Mouse (Mus musculus): ENCODE data around the gene Zfhx2.

Zfhx2 gene

DNA sequence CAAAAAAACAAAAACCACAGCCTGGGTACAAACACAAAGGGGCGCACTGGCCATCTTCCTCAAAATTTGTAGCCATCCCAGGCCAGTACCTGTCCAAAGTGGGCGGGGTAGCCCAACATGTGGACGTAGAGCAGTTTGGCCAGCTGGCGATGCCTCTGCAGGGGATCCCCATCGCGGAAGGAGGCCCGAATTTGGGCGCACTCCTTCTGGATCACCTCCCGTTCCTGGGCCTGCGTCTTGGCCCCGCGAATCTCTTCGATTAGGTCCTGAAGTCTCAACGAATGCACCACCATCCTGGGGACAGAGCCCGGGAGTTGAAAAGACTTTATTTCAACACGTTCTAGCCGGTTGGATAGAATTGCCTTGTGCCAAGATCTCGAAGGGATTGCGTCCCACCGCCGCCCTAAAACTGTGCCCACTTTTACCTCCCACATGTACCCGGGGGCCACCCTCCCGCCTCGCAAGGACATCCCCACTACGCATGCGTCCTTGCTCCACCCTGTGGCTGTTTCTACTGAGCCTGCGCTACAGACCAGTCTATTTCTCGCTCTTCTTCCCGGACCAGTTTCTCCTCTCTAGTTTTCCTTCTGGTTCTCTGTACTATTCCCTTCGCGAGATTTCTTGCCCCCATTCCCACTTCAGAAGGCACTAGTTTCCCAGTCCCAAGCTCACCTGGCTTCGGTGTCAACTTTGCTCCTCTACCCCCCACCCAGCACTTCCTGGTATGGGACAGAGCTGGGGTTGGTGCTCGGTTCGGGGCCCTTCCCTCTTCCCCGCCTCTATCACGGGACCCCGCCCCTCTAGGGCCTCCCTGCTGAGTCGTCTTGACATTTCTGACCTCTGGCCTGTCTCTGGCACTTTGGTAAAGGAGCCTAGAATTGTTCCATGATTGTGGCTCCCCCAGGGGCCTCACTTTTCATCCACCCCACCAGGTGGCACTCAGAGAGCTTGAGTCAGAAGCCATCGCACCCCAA, 14.0 kb upstream of the Zfhx2 start, which contains the start of gene Ap1g2:
Gene Ap1g2, minus strand, starts transcription at position 758 of the 974 bp plus-strand sequence.
- peak; percentile 82 to 84 for DNase-seq (ENCODE audit: low spot score in 2 of 2)

DNA sequence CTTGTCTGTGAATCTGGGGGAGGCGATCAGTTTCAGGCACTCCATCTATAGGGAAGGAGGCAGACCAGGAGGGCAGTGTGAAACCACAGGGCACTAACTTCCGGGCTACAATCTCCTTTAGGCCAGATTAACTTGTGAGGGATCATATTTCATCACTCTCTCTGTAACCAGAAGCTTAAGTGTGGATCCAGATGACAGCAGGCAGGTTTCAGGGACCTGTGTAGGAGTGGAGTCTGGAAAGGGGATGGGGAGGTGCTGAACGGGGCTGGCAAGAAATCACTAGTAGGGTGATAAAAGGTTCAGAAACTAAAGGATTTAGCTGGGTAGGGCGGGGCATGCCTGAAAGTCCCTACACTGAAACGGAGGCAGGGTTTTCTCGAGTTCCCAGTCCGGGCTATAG, 13.3 kb upstream of the Zfhx2 start:
- DNase-seq (ENCODE audit: low spot score in 2 of 2) = no peak

DNA sequence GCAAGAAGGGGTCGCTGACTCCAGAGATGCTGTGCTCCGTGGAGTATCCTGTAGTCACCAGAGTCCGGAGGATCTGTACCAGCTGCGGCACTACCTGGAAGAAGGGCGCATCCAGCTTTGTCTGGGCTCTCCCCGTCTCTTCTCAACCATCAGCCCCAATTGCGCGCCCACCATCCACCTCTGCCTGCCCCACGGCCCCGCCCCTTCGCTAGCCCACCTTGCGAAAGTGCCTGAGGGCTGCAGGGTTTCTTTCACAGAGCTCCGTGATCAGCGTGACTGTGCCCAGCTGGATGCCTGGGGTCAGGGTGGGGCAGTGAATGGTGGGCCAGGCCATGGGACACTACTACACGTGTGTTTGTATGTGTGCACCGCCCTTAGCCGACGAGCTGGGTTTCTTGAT, 12.2 kb upstream of the Zfhx2 start:
- DNase-seq (ENCODE audit: low spot score in 2 of 2) = no peak

DNA sequence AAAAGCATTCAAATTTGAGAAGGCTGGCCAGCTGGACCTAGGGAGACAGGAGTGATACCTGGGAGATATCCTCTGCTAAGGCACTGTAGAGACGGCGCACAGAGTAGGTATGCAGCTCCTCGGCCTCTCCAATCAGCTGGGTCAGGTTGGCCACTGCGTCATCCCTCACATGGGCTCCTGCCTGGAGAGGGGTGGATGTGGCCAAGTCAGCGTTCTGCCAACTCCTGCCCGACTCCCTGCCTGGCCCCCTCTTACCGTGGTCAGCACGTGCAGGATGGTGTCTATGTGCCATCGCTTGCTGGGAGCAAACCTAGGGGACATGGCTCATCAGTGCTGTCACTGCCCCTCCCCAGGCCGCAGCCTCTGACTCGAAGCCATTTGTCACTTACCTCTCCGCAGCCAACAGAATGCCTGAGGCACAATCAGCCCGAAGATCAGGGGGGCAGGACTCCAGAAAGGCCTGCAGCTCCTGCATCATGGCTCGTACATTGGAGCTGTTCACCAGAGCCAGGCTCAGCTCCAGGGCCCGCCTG, 10.2 kb upstream of the Zfhx2 start:
- no peak for DNase-seq (ENCODE audit: low spot score in 2 of 2)

DNA sequence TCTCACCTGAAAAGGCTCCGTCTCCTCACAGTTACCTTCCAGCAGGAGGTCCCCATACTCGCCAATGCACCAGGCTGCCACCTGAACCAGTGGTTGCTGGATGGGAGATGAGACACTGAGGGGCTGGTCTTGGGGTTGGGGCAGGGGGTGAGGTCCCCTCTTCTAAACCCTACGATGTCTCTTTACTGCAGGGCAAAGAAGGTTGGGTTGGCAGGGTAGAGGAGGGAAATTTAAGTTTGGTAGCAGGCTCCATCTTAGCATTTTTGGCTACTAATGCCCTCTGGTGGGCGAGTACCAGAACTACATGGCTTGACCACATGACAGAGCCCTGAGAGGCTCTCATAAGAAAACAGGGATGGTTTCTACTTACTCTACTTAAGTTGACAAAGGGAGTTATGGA, 9.5 kb upstream of the Zfhx2 start:
- no peak for DNase-seq (ENCODE audit: low spot score in 2 of 2)

DNA sequence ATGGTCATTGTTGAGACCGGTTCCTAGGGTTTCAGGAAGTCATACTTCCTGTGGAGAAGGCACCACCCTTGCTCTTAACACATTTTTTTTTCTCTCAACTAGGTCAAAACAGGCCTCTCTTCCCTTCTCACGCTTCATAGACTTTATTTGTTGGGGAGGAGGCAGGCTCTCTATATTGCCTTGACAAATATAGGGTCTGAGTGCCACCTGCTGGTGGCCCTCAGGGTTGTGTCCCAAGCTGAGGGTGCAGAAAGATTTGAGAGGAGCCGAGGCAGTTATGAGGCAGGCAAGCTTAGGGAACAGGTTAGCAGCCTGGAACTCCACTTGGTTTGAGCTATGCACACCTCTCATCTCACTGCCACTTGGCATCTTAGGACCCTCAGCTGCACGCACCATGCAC, 5.9 kb upstream of the Zfhx2 start:
- no peak for DNase-seq (ENCODE audit: low spot score in 2 of 2)

DNA sequence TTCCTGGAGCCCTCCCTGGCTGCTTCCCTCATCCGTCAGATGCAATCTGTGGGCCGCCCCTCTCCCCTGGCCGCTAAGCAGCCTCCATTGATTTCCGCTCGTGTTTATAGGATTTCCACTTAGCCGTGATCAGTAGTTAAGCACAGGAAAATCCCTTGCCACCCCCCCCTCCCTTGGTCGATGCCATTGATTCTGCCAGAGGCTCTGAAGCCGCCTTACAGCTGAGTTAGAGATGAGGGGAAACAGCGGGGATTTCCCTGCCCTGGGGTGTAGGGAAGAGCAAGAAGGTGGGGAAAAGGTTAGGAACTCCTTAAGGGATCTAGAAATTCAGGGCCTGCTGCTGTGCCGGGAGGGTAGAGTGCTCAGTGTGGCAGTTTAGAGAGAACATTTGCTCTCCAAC, 5.5 kb upstream of the Zfhx2 start:
- DNase-seq (ENCODE audit: low spot score in 2 of 2) = no peak

DNA sequence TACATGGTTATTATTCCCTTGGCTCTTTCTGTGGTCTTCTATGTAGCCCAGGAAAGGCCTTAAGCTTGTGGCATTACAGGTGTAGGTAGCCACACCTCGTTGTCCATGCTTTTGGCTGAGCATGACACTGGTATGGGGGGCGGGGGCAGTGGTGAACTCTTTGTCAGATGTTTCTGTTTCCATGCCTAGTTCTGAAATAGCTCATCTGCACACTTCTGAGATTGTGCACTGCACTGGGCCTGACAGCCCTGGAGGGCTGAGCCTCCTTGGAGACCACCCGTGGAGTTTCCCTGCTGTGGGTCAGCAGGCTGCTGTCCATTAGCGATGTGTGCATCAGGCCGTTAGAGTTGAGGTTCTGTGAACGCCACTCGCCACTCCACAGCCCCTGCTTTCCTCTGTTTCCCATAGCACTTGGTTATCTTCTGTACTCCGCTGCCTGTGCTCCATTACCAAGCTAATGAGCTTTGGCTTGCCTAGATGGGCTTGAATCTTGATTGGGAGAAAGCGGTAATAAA, 4.5 kb upstream of the Zfhx2 start:
- DNase-seq (ENCODE audit: low spot score in 2 of 2) = no peak

DNA sequence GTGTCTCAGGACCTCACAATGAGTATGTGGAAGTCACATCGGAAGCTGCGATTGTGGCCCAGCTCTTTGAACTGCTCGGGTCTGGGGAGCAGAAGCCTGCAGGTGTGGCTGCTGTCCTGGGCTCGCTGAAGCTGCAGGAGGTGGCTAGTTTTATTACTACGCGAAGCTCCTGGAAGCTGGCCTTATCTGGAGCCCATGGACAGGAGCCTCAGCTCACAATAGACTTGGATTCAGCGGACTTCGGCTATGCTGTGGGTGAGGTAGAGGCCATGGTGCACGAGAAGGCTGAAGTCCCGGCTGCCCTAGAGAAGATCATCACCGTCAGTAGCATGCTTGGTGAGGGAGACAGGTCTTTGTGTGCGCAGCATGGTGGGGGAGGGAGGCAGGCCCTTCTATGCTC, 3.5 kb upstream of the Zfhx2 start:
- no peak for DNase-seq (ENCODE audit: low spot score in 2 of 2)

DNA sequence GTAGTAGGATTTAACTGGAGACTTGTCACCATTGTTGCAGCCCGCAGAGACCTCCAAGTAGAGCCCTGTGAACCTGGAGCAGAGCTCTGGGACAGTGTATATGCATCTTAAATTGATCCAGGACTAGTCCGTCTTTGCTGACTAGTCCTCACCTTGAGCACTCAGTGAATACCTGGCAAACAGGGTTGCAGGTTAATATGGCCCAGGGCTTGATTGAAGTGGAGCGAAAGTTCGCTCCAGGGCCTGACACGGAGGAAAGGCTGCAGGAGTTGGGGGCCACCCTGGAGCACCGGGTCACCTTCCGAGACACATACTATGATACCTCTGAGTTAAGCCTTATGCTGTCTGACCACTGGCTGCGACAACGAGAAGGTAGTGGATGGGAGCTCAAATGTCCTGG, 3.1 kb upstream of the Zfhx2 start:
- DNase-seq (ENCODE audit: low spot score in 2 of 2) = no peak

DNA sequence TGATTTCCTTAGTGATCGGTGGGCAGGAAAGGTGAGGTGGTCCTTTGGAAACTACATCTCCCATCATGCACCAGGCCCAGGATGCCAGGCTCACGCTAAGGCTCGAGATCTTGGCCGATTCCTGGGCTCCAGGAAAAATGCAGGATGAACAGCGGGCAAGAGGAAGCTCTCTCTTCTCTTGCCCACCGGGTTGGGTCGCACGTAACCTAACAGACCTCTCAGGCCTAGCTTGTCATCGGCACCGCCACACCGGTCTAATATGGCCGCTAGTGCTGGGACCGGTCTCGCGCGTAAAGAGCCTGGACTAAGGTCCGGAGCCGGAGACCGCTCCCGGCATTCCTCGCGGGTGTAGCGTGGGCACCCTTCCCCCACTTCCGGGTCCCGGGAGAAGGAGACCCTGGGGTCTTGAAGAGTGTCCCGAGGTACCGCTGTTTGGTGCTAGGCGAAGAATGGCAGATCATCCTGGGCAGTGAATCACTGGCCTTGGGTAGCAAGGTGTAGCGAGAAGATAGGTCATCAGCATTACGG, 2.6 kb upstream of the Zfhx2 start, which contains the start of gene Thtpa:
Gene Thtpa, plus strand, starts transcription at position 81 of the 528 bp plus-strand sequence.
- peak in 1 of 2 experiments; percentile 69 for DNase-seq (ENCODE audit: low spot score in 2 of 2)

DNA sequence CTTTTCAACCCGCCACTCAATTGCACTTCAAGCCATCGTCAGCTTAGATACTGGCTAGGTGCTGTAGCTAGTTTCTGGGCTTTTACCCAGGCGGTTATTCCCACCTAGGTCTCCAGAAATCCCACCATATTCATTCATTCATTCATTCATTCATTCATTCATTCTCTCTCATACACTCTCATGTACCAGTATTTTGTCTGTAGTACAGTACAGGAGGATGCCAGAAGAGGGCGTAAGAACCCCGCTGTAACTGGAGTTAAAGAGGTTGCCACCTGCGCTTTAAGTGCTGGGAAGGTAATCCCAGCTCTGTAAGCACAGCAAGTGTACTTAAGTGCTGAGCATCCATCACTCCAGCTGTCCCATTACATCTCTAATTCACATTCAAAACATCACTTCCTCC, 1.8 kb upstream of the Zfhx2 start:
- DNase-seq (ENCODE audit: low spot score in 2 of 2) = no peak

DNA sequence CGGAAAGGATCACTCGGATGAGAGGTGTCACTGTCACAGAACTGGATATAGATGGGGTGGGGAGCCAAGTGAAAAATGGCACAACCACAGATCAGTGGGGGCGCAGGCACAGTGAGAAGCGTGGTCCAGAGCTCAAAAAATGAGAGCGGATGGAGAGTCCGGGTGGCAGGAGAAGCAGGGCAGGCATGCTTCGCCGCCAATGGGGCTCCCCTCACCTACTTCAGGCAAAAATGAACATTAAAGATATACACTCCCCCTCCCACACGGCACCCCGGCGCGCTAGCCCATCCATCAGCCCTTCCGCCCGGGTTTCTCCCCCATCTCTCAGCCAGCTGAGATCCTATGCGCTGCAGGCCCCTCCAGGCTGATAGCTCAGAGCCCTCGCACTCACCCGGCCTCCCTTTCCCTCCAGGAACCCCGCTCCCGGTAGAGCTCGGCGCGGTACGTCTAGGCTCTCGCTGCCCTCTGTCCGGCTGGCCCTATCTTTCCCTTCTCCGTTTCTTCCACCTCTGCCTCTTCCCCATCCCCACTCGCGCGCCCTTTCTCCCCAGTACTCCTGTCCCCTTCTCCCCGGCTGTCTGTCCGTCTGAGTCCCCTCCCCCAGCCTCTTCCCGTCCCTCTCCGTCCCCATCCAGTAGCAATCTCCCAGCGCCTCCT, 787 bp downstream of the Zfhx2 start:
- DNase-seq (ENCODE audit: low spot score in 2 of 2) = no peak

DNA sequence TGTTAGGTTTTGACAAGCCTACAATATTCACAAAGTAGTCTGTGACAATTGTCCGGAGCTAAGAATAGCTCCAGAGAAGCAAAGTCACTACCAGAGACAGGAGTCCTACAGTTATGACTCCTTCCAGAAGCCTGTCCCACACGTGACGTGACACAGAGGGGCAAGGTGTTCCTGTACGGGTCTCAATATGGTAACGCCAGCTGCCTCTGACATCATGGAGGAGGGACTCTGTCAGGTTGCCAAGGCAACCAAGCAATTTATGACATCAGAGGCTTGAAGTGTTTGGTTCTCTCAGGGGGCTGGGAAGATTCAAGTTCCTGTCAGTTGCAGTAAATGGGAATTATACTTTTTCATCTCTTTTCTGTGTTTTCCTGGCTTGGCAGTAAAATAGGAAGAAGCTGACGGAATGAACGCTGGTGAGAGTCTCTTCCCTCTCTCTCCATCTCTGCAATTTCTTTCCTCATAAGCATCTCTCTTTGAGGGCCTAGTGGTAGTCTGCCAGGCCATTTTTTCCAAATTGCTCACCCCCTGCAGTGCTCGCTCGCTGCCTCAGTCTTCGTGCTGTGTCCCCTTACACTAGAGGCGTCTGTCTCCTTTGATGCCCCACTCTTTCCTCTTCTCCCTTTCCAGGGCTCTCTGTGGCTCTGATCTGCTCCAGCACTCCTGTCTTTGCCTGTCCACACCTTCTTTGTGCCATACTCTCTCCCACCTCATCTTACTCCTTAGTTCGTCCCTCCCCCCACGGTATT, 2.8 kb downstream of the Zfhx2 start:
- peak in 1 of 2 experiments; percentile 75 for DNase-seq (ENCODE audit: low spot score in 2 of 2)

DNA sequence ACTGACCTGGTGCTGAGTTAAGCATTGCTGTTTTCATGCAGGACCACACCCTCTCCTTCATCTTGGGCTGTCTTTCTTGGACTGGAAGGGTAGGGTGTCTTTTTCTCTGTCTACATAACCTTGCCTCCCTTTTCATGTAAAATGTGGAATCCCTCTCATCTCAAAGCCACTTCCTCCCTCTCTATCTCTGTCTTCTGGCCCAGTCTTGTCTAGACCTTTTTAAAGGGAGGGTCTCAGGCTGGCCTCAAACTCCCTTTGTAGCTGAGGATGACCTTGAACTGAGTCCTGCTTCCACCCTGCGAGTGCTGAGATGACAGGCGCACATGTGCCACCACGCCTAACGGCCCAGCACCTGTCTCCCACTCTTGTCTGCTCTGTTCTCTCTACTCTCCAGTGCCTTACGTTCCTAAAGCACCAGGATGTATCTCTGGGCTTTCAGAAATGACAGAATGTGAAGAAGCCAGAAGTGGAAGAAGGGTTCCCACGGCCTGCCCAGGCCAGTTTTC, 6.1 kb downstream of the Zfhx2 start:
- DNase-seq (ENCODE audit: low spot score in 2 of 2) = no peak

DNA sequence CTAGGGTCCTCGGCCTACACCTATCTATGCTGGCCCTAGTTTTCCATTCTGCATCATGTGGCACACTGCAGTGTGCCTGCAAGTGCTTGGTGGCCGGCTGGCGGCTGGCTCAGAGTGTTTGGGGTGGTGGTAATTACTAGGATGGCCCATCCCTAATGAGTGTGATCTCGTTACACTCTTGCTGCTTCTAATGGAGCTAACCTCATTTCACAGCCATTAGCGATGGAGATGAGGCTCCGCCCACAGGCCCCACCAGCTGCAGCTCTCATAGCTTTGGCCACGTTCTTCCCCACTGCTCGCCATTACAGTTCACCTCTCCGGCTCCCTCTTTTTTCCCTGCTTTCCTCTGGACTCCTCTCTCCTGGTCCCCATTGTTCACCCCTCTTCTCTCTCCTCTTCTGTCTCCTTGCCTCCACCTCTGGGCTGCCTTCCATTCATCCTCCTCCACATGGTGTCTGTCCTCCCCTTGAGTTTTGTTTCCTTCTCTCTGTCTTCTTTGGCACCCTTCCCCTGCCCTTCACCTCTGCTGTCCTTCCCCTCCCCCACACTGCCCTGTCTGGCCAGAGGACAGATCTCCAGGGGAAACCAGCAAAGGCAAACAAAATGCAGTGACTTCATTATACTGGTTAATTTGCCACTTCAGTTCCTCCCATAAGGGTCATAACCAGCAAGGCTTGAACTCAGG, 6.7 kb downstream of the Zfhx2 start:
- DNase-seq (ENCODE audit: low spot score in 2 of 2) = no peak

DNA sequence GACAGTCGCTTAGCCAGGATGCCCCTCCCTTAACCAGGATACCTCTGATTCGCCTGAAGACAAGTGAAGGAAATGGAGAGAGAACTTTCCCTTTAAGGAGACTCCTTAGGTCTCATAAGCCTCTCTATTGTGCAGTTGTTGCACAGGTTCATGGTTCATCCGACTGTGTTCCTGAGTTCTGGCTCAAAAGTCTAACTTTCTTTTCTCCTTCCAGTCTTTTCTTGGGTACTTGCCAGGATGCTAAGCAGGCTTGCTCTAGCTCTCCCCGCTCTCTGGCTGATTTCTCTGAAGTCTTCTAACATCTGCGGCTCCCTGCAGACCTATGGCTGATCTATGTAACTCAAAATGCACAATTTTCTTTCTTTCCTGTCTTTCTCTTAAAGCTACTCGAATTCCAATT, 8.6 kb downstream of the Zfhx2 start:
- no peak for DNase-seq (ENCODE audit: low spot score in 2 of 2)

DNA sequence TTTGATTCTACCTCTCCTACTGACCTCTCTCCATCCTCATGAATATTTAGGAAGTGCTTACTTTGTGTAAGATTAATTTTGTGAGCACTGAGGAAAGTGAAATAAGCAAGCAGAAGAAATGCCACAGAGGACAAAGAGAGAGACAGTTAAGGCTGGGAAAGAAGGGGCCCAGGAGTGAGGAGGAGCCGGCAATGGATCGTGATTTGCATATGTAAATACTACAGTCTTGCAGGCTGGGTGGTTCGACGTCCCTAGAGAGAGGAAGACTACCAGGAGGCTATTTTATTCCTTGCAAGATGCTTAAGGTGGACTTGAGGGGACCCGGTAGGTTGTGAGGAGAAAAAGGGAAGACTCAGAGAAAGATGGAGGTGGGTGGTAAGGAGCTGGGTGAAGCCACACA, 11.0 kb downstream of the Zfhx2 start:
- DNase-seq (ENCODE audit: low spot score in 2 of 2) = no peak

DNA sequence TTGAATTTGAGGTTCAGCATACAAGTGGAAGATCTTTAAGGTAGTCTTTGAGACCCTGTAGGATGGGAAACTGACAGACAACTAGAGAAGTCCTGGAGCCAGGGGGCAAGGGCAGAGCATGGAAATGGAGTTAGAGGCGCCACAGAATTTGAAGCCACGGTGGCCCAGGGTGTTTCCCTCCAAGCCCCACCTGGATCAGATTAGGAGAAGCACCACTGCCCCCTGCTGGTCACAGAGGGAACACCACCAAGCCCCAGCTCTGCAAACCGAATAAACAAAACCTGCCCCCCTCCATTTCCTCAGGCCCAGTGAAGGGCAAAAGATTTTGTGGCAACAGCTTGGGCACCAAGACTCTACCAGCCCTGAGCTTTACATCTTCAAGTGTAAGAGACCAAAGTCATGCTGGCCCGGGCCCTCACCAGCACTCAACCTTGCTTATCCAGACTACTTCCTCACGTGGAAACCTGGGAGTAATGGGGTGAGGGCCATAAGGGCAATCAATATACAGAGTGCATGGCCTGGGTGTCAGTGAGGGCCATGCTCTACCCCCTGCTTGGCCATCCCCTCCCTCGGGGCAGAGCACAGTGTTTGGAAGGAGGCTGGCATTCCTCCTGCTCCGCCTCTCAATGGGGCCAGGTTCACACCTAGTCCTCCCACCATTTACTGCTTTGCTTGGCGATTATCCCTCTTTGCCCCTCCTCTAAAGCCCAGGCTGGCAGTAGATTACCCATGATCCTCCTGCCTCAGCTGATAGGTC, 12.7 kb downstream of the Zfhx2 start:
- DNase-seq (ENCODE audit: low spot score in 2 of 2) = no peak
